Mouse (Mus musculus) megakaryocyte, embryonic 14.5 days (primary cell): ENCODE data around the gene Asb16.

Experiments used
- FLI1 ChIP-seq: IDR thresholded peaks from 2 replicates; pipeline ENCODE4 v1.6.1; 2012; ENCODE audit warnings: low read length, inconsistent platforms, mixed read lengths
- GATA1 ChIP-seq: IDR thresholded peaks from 3 replicates; pipeline ENCODE4 v1.6.1; 2012; ENCODE audit warnings: mixed read lengths, low read length, inconsistent platforms, borderline replicate concordance

GRCm38 (mm10) chr11:102279595-102279994 is 11.1 kb downstream of the Asb16 start:
- no peak for TF ChIP-seq GATA1
- TF ChIP-seq FLI1, result no peak
